Mouse (Mus musculus) stomach, embryonic 14.5 days (tissue): ENCODE measurements around the gene Slc26a5. TPM values are rescaled to one million over a fixed set of nuclear protein-coding genes. Genes with fewer than 3 reads are reported as not detected.

ENCODE experiments used
- ATAC-seq: fragments of 200-750 bp; cut with Nextera tagmentation; 2 replicates; pipeline ENCODE4 v1.8.0; 2017; ENCODE audit warnings: low read depth, moderate TSS enrichment; ENCODE audit not compliant: insufficient number of reproducible peaks, insufficient read depth, low FRiP score
- H3K27ac ChIP-seq: fragments of 300-500 bp; sonication (generic); 2 replicates; pipeline ENCODE4 v1.5.1; 2014; ENCODE audit warnings: mild to moderate bottlenecking, low read length, moderate library complexity, mixed read lengths
- H3K27me3 ChIP-seq: fragments of 300-500 bp; sonication (generic); 2 replicates; pipeline ENCODE4 v1.6.1; 2014; ENCODE audit warnings: low read length, control low read depth, mixed read lengths; ENCODE audit not compliant: control insufficient read depth, insufficient read depth
- H3K36me3 ChIP-seq: fragments of 300-500 bp; sonication (generic); 2 replicates; pipeline ENCODE4 v1.6.1; 2014; ENCODE audit warnings: mild to moderate bottlenecking, control low read depth, low read length, moderate library complexity, mixed read lengths; ENCODE audit not compliant: control insufficient read depth, insufficient read depth
- H3K4me1 ChIP-seq: fragments of 300-500 bp; sonication (generic); 2 replicates; pipeline ENCODE4 v1.6.1; 2014; ENCODE audit warnings: low read length, control low read depth, mixed read lengths; ENCODE audit not compliant: control insufficient read depth, insufficient read depth
- H3K4me2 ChIP-seq: fragments of 300-500 bp; sonication (generic); replicated peaks from 2 replicates; pipeline ENCODE4 v1.6.1; 2014; ENCODE audit warnings: low read depth, low read length, control low read depth
- H3K4me3 ChIP-seq: fragments of 300-500 bp; sonication (generic); 2 replicates; pipeline ENCODE4 v1.5.1; 2014; ENCODE audit warnings: low read depth, low read length, control low read depth
- H3K9ac ChIP-seq: fragments of 300-500 bp; sonication (generic); replicated peaks from 2 replicates; pipeline ENCODE4 v1.6.1; 2014; ENCODE audit warnings: low read depth, mild to moderate bottlenecking, control low read depth, low read length, moderate library complexity, mixed read lengths
- H3K9me3 ChIP-seq: fragments of 300-500 bp; sonication (generic); 2 replicates; pipeline ENCODE4 v1.6.1; 2016; ENCODE audit warnings: low read depth, low read length, control low read depth; ENCODE audit not compliant: control insufficient read depth
- WGBS: fragments of 180-500 bp; shearing (Covaris S2); extraction: QIAGEN DNeasy Blood & Tissue Kit; methylation state at CpG from one replicate; pipeline ENCODE4 v1.1.7; 2014; 5-methylcytosine and 5-hydroxymethylcytosine counted together
- polyA plus RNA-seq: library from polyadenylated mRNA; unstranded; fragments of >200 nt; fragmentation: Nextera tagmentation; extraction: Ambion mirVana; gene quantifications from 2 replicates; pipeline ENCODE4 v1.2.1, GENCODE M21; 2014

Slc26a5 gene
- polyA plus RNA-seq, 1 experiment from 2014 or later: not detected

GRCm38 (mm10) chr5:21776491-21776890 lies 88.9 kb downstream of the Slc26a5 start:
- peaks cover 53% of the 10 kb centered on the region for H3K36me3 ChIP-seq

GRCm38 (mm10) chr5:21769841-21770240 lies 95.6 kb downstream of the Slc26a5 start:
- no peak for ATAC-seq
- H3K4me3 ChIP-seq: no peak overlapping the region
- WGBS: 91% methylated on average over 6 of the region's 6 CpGs
- H3K27ac ChIP-seq: no peak overlapping the region
- H3K4me1 ChIP-seq: no peaks in the 10 kb centered on the region
- H3K4me2 ChIP-seq: no peak overlapping the region
- peaks cover 39% of the 10 kb centered on the region for H3K36me3 ChIP-seq
- no peaks in the 10 kb centered on the region for H3K27me3 ChIP-seq
- H3K9ac ChIP-seq: no peak overlapping the region
- H3K9me3 ChIP-seq: no peaks in the 10 kb centered on the region

More at GRCm38 (mm10) chr5:21776491-21776890, 88.9 kb downstream of the Slc26a5 start:
- Histone ChIP-seq H3K4me3 (no peak overlapping the region), H3K9me3 (no peaks in the 10 kb centered on the region), H3K9ac (no peak overlapping the region), H3K27ac (no peak overlapping the region), H3K4me2 (no peak overlapping the region), H3K4me1 (no peaks in the 10 kb centered on the region), H3K27me3 (no peaks in the 10 kb centered on the region)
- no peak for ATAC-seq
- 92% methylated on average over 6 of the region's 6 CpGs for WGBS

- WGBS: 92% methylated on average over 4 of the region's 4 CpGs
- ATAC-seq: no peak
- no peaks in the 10 kb centered on the region for H3K9me3 ChIP-seq
- H3K27me3 ChIP-seq: no peaks in the 10 kb centered on the region
- no peak overlapping the region for H3K27ac ChIP-seq
- H3K9ac ChIP-seq: no peak overlapping the region
- H3K4me2 ChIP-seq: no peak overlapping the region
- H3K4me1 ChIP-seq: no peaks in the 10 kb centered on the region
- H3K36me3 ChIP-seq: peaks cover 40% of the 10 kb centered on the region
- no peak overlapping the region for H3K4me3 ChIP-seq
Observed at GRCm38 (mm10) chr5:21768506-21768905, 96.9 kb downstream of the Slc26a5 start.

Other genes starting within 250 kb of the Slc26a5 start
- 0.29 TPM in 2 replicates for gene Fbxl13, start 220.0 kb downstream of the Slc26a5 start, polyA plus RNA-seq
- 57.5 and 59.2 TPM in 2 replicates for gene Armc10, start 219.8 kb downstream of the Slc26a5 start, polyA plus RNA-seq
- gene Napepld, start 164.2 kb downstream of the Slc26a5 start, polyA plus RNA-seq: 3.4 and 3.7 TPM in 2 replicates
- gene Pmpcb, start 128.5 kb downstream of the Slc26a5 start, polyA plus RNA-seq: 83.7 and 84.3 TPM in 2 replicates
- 64.2 and 68.0 TPM in 2 replicates for gene Dnajc2, start 80.4 kb downstream of the Slc26a5 start, polyA plus RNA-seq
- gene Psmc2, start 80.3 kb downstream of the Slc26a5 start, polyA plus RNA-seq: 158 and 162 TPM in 2 replicates